Mouse (Mus musculus) hematopoietic stem cell, adult 5-6 weeks (primary cell): Measurements from ENCODE around the gene Amer2. TPM values are rescaled to one million over a fixed set of nuclear protein-coding genes. Genes with fewer than 3 reads are reported as not detected.

Experiments used
- ATAC-seq, 2 experiments: fragments of 125-278 bp in 1 of 2; replicated peaks in 1 of 2; 2 replicates each; pipeline ENCODE4 v1.8.0; 2016 to 2017; ENCODE audit warnings: inconsistent platforms in 2 of 2, mild to moderate bottlenecking in 2 of 2, moderate number of reproducible peaks in 2 of 2, low read depth in 1 of 2, moderate TSS enrichment in 1 of 2; ENCODE audit not compliant: low FRiP score in 2 of 2, poor library complexity in 2 of 2, severe bottlenecking in 2 of 2, insufficient read depth in 1 of 2, low TSS enrichment in 1 of 2
- total RNA-seq: library from RNA; stranded (forward); fragments of 172-1452, 232-1000 nt; gene quantifications from 2 replicates; pipeline ENCODE4 v1.2.3, GENCODE M21; 2017

The Amer2 gene
- total RNA-seq, 1 experiment from 2014 or later, result 0.20 TPM

DNA sequence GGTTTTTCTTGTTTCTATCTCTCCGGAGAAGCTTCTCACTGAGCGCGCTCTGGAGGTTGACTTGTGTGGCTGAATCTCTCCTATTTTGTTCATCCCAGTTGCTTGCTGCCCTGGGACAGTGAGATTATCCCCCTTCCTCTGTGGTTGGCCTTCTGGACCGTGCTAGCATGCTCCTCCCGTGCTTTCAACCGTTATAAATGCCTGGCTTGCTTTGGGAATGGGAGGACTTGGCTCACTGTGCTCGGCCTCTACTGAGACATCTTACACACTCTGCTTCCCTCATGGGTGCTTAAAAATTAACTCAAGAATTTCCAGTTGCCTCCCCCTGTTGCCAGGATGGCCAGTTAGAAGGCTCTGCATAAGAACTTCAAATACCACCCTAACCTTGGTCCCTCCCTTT is 10.8 kb downstream of the Amer2 start:
- no peak for ATAC-seq

DNA sequence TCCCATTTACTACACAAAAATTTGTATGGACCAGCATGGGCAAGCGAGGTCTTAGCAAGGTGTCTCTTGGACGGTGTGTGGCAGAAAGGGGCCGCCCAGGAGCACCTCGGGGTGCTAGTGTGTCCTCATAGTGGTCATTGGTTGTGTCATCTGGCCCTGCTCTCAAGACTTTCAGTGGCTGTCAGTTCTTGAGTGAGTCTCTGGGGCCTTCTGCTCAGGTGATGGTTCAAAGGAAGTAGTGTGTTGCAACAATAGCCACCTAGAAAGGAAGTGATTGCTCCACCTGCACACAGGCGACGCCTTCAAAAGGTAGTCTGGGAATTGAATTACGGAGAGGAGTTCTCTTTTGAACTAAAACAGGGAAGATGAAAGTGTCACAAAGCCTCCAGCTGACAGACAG is 11.2 kb downstream of the Amer2 start:
- ATAC-seq, result peak; percentile 32 to 83; a peak in 2 of 4 replicates

DNA sequence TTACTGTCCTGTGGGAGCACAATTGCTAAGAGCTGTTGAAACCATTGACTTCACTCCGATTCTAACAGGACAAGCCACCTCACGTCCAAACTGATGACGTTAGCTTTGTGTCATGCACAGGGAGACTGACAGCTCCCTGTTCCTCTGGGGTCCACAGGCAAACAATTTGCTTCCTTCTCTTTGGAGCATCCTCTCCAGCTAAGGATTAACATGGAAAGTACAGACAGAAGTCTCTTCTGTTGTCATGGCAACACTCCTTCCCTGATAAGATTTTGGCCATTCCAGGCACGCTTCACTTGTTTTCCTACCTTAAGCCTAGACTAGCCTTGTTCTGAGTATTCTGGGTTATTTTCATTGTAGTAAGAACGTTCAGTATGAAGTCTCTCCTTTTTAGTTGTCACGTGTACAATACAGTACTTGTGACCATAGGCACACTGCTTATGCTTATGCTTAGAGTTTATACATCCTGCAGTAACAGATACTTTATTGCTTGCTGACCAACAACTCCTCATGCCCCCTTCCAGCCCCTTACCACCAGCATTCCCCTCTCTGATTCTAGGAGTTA is 12.1 kb downstream of the Amer2 start:
- no peak for ATAC-seq

DNA sequence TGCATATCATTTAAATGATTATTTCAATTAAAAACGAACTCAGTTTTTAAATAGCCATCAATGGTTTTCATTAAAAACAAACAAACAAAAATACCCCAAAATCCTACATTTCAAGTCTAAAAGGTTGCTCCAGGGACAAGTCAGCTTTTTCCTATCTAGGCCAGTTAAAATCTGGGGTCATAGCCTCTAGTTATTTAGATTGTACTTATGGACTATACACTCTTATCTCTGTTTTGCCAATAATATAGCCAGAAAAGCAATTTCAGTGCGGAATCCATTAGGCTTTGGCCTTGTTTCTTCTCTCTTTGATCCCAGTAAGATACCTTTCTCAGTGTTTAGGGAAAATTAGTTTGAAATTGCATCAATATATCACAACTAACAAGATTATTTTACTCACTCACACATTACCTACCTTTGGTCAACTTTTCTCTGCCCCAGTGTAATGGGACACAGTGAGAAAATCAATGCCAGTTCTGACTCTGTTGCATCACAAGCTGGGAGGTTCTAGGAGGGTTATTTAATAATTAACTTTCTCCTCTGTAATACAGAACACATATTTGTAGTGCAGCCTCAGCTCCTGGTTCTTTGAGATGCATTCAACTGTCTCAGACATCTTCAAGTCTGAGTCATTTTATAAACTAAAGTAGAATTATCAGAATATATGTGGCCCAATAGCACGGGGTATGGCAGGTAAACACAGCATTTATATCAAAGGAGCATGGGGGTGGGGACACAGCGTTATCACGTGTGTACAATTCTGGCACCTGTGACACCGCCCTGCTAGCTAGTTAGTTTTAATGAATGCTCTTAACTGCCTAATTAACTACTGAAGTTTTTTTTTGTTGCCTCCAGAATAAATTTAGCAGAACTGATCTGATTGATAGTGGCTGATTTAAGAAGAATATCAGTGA is 13.8 kb downstream of the Amer2 start:
- ATAC-seq, result no peak

DNA sequence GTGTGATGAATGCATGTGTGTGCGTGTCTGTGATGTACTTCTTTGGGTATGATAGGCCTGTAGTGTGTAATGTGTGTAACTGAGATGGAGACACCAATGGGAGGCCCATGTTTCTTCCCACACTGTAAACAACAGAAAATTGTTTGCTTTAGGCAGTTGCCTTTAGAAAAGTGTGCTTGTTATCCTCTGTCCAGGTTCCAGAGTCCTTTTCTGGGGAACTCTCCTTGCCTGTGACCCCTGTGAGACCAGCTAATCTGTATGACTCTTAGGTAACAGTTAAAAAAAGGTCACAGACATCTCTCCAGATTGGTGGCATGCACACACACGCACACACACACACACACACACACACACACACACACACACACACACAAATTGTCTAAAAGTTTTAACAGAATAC is 15.3 kb downstream of the Amer2 start:
- ATAC-seq, result no peak

DNA sequence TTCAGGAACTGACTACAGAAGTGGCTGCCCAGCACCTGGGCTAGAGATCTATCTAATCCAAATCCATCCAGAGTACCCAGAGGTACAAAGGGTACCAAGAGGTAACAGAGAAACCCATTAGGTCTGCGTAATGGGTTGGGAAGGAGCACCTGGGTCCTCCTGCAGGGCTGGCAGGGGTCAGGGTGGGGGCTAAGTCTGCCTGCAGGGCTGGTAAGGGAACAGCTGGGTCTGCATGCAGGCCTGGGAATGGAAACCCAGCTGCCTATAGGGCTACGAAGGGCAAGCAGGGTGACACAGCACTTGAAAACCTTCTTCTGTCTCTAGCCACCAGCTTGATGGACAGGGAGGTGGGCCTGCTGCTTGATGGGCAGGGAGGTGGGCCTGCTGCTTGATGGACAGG is 19.1 kb downstream of the Amer2 start:
- no peak for ATAC-seq

DNA sequence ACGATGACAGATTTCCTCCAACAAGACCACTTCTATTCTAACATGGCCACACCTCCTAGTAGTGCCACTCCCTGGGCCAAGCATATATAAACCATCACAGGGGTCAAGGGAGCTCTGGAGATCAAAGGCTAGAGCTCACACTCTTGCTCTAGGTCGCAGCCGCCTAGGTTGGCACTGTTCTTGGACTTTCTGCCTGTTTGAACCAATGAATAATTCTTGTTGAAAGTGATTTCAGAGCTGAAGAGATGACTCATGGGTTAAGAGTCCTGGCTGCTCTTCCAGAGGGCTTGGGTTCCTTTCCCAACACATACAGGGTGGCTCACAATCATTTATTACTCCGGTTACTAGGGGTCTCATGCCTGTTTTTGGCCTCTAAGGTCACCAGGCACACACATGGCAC is 24.3 kb downstream of the Amer2 start:
- ATAC-seq, result no peak

DNA sequence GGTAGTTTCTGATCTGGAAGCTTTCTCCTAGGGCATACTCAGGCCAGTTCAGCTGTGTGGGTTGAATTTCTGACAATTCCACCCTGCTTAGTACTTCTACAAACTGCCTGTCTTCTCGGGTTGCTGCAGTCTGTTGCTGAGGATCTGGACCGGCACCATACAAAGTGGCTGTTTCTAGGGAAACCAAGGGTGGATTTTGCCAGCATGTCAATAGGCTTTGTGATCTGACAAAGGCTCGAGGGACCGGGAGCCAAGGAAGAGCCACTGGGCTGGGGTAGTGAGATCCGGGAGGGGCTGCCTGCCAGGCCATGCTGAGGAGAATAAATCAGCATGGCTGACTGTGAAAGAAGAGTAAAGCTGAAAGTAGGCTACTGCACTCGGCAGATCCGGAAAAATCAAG is 25.8 kb downstream of the Amer2 start:
- no peak for ATAC-seq

DNA sequence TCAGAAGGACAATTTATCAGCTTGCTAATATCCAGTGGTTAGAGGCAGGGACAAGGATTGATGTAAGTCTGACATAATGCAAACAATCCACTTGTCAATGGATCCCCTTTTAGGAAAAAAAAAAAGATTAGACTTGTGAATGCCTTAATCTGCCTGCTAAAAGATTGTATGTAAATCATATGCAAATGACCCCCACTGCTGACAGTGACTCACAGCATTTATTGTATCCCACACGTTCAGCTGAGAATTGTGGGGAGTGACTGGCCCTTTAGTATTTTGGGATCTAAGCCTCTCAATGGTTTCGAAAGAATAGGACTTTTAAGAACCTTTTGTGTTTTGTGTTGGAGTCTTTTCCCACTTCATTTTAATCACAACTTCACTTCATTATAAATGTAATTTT is 30.2 kb downstream of the Amer2 start:
- no peak for ATAC-seq

DNA sequence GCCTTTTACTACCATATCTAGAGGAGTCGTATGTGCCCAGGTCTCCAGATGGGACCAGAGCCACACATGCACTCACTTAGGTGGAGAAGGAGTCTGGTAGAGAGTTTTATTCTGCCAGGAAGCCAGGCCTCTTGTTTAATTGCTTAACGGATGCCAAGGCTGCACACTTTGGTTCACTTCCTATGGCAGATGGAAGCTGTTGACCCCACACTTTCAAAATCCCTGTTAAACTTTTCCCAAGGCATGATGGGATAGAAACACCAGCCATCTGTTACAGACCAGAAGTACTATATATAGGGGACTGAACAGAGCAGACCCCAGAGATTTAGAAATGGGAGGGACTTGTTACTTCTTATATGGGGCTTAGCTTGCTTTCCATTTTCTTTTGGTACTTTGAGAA is 32.8 kb downstream of the Amer2 start:
- no peak for ATAC-seq

DNA sequence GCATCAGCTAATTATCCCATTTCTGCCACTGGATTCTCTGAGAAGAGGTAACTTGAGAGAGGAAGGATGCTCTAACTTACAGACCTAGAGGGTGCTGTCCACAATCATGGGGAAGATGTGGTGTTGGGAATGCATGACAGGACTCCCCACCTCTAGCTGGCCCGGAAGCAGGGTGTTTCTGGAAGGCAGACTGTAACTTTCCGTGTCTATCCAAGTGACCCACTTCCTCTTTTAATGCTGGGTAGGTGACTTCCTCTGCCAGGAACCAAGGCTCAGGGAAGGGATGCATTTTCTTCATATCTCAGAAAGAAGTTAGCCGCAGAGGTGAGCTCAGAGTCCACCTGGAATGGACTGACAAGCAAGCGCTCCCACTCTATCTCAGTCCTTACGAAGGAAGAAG is 33.5 kb downstream of the Amer2 start:
- no peak; a peak in 1 of 4 replicates for ATAC-seq

DNA sequence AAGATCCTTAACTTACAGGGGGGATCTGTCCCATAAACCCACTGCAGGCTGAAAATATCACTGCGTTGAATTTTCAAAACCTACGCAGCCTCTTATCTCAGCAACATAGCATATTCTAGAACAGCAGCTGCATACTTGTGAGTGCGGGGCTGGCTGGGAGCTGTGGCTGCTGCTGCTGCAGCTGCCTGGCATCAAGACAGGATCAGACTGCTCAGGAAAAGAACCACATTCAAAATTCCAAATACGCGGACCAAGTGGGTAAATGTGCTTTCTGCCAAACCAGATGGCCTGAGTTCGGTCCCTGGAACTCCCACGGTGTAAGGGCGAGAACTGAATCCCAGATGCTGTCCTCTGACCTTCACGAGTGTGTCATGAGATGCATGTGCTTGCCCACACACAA is 34.3 kb downstream of the Amer2 start:
- ATAC-seq, result no peak

DNA sequence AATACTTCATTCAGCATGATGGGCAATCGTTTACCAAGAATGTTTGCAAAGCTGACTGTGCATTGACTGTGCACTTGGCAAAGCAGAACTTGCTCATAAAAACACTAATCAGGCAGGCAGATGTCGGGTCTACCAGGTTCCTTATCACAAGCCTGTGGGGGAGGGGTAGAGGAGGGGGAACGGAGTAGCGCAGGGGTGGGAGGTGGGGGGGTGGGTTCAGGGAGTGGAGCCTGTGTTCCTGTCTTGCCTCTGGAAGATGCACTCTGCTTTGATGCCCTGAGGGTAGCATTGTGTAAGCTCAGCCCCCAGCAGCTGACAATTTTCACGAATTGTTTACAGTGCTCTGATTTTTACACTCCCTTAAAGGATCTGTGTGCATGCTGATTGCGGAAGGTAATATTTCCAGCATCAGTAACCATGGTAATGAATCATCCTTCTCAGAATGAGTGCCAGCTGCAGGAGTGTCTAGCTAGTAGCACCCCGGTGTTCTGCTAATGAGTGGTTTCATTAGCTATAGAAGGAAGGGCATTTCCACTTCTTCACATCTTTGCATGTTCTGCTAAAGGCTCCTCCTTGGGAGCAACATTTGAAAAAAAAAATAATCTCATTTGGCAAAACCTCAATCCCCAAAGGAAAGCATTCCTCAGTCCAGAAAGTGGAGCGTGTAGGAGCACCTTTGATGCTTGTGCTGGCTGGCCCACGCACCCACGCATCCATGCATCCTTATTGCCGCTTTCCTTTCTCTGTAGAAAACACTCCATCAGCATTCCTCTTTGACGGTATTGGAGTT is 36.8 kb downstream of the Amer2 start:
- peak in 1 of 2 experiments; percentile 20; a peak in 1 of 4 replicates for ATAC-seq

DNA sequence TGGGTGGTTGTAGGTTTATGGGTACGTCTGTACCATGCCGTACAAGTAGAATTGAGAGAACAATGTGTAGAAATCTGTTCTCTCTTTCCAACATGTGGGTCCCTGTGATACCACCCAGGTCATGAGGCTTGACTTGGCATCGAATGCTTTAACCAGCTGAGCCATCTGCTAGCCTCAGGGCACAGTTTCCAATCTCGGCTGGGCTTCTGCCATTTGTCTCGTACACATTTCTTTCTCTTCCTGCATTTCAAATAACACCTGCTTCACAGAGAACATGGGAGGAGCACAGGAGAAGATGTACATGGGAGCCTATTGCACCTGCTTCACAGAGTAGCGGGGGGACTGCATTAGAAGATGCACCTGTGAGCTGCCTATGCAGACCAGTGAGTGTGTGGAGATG is 38.2 kb downstream of the Amer2 start:
- no peak for ATAC-seq

DNA sequence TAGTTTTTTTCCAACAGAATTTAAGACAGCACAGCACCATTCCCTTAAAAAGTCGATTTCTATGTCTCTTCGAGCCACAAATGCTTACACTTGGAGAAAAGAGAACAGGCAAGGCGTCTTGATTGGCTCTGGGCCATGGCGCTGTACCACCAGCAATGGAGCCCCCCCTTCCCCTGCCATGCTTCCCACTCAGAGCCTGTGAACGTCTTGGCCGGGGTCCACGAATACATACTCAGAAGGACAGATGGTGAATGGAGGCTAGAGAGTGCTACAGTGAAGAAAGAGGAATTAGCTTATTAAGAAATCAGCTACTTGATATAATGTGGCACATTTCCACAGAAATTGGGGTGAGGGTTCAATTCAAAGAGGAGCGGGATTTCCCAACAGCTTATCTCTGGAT is 41.6 kb downstream of the Amer2 start:
- ATAC-seq, result peak in 1 of 2 experiments; percentile 39; a peak in 1 of 4 replicates

DNA sequence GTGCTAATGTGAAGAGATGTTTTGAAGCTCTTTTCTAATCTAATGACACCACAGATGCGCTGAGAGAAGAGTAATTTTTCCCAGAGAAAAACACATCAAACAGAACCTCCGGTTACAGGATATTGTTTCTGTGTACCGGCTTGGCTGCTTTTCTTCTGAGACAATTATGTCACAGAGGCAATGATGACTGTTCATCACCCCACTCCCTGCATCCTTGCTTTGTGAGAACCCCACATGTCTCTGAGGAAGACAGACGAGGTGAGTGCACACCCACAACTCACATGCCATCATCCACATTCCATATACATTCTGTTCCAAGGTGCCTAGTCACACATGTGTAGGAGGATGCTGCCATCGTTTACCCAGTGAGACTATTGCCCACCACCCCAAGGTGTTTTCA is 44.9 kb downstream of the Amer2 start:
- no peak for ATAC-seq

DNA sequence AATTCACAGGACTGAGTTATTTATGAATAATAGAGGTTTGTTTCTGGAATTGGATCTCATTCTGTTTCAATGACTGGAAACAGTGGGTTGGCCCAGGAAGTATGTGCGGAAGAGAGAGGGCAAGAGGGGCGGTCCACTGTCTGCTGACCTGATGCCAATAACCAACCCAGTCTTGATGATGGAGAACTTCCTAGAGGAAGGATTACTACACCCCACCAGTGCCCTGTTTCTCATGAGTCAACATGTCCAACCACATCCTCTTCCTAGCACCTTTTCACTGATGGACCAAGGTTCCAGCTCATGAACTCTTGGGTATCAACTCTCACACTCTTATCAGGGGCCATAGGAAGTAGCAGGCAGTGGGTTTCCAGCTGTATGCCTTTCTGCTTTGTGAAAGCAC is 49.9 kb downstream of the Amer2 start:
- peak in 1 of 2 experiments; percentile 43; a peak in 1 of 4 replicates for ATAC-seq

DNA sequence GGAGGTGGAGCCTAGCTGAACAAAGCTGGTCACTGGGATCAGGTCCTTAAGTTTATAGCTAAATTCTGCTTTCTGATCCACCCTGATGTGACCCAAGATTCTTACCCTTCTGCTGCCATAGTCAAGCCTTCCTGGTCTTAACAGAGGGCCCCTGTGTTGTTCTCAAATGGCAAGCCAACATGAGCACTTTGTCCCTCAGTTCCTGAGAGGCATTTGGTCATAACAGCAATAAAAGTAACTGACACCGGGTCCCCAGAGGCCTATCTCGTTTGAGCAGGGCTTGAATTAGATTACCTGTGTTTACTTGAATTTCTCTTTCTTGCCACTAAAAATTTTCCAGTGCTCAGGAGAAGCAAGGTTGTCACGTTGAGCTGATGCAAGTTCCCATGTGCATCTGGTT is 51.1 kb downstream of the Amer2 start:
- ATAC-seq, result no peak
